Mouse (Mus musculus) right cerebral cortex, postnatal 14 days (tissue): ENCODE measurements around the gene Mctp2.

Experiments used
- DNase-seq: peaks from one replicate; pipeline ENCODE4 v3.0.0; 2022

Mctp2 gene

GRCm38 (mm10) chr7:72306382-72306841 is at the start of gene Mctp2:
Gene Mctp2 (minus strand): TSS chr7:72306608.
- peak; percentile 26 for DNase-seq

GRCm38 (mm10) chr7:72345901-72346300 is 39.5 kb upstream of the Mctp2 start:
- no peak for DNase-seq

DNA sequence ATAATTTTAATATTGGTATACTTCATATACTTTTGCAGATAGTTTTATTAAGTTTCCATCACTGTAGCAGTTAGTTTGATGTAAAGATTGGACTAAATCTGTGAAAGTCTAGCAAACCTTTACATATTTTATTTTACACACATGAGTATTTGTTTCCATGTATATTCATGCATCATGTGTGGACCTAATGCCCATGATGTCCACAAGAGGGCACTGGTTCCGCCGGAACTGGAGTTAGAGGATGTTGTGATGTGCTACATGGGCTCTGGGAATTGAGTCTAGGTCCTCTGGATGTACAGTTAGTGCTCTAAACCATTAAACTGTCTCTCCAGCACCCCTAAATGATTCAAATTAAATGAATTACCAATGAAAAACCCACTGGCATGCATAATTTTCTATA is 37.3 kb upstream of the Mctp2 start:
- DNase-seq, result no peak

GRCm38 (mm10) chr7:72342822-72343221 is 36.4 kb upstream of the Mctp2 start:
- DNase-seq, result no peak

DNA sequence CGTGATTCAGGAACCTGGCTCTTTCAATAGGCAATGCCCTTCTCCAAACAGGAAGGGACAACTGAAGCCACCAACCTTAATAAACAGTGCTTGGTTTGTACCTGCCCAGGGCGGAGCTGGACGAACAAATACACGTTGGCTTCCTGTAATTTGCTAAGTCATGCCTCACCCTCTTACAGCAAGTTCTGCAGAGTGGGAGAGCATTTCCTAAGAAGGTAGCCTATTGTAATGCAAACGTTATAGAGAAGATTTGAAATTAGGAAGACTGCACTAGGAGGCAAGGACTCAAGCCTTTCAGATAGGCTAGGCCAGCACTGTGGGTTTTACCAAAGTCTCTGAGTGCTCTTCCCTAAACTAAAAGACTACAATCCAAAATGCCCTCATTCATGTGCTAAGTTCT is 19.6 kb upstream of the Mctp2 start:
- no peak for DNase-seq

DNA sequence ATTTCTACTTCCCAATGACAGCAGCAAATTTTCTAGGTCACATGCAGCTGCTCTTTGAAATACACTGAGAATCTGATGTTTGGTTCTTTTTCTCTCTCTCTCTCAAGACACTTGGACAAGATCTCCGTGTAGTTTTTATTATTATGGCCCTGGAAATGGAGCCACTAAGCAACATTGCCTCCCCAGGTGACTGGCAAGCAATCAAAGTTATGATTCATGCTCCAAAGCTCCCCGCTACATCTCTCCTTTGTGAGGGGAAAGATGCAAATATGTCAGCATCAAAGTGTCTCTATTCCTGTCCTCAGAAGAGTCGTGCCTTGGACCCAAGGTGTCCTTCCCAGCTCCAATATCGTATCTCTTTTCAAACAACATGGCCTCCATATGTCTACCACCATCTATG is 14.5 kb upstream of the Mctp2 start:
- no peak for DNase-seq

- no peak for DNase-seq
These were observed 14.0 kb upstream of the Mctp2 start for GRCm38 (mm10) chr7:72320441-72320840.

GRCm38 (mm10) chr7:72314395-72315060 is 8.1 kb upstream of the Mctp2 start:
- DNase-seq, result no peak

GRCm38 (mm10) chr7:72313908-72314307 is 7.5 kb upstream of the Mctp2 start:
- DNase-seq, result no peak

- DNase-seq, result no peak
These were observed 5.2 kb upstream of the Mctp2 start for GRCm38 (mm10) chr7:72311582-72311981.

DNA sequence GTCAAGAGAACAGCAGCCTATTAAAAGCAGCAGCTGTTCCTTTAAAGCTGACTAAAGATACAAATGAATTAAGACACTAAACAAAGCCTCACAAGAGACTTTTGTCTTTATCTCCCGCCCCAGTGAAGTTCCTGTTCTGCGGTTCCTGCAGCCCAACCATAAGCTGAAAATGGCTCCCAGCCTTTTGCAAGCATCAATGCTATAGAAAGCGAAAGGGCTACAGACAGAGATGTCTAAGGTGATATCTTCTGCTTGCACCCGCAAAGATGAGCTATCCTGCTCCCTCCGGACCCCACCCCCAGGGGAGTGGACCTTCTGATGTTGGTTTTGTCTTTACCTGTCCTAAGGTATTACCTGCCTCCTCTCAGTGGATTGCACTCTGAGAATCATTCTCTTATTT is 1.7 kb upstream of the Mctp2 start:
- no peak for DNase-seq

DNA sequence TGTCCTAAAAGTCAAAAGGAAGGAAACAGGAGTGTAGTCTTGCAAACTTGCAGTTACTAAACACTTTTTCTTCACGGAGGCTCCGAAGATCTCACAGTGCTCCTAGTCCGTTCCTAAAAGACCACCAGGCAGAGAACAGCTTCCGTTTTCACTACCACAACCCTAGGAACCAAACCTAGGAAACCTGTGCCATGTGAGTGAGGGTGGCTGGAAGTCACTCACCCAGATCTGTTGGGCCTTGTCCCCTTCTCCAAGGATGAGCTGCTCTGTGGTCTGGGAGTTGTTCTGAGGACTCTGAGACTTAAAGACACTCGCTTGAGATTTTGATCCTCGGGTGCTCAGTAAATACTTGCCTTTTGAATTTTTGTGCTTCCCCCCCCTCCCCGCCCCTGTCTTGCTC is 439 bp upstream of the Mctp2 start:
- no peak for DNase-seq

DNA sequence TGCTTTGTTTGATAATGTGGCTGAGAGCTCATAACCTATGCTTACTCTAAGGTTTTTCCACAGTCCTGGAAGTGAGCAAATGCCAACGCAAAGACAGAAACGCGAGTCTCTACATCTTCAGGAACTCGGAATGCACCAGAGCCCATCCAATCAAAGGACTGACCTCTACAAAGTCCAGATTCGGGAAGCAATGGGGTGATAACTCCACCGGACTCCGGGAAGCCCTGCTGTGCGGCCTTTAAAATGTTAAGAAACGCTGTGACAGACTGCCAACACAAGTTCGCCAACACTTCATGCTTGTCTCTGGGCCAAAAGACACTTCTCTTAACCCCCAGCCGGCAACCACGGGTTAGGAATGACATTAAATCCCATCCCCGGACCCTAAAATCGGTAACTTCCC is 437 bp downstream of the Mctp2 start:
- no peak for DNase-seq

DNA sequence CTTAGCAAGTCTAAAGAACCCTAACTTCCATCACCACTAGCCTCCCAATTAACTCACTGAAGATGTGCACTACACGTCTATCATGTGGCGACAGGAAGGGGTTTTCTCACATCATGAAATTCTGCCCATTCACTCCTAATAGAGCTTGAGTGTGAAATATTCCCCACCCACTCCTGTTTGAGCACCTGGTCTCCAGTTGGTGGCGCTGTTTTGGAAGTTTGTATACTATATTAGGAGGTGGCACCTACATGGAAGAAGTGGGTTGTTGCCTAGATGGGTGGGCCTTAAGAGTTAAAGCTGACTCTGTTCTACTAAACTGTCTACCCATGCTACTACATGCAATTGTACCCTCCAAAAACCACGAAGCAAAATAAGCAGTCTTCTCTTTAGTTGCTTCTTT is 4.7 kb downstream of the Mctp2 start:
- DNase-seq, result no peak

- no peak for DNase-seq
These were observed 6.7 kb downstream of the Mctp2 start for GRCm38 (mm10) chr7:72299726-72300125.

GRCm38 (mm10) chr7:72297013-72297412 is 9.4 kb downstream of the Mctp2 start:
- no peak for DNase-seq

GRCm38 (mm10) chr7:72296171-72296570 is 10.2 kb downstream of the Mctp2 start:
- DNase-seq, result no peak

GRCm38 (mm10) chr7:72294886-72295285 is 11.5 kb downstream of the Mctp2 start:
- DNase-seq, result no peak

GRCm38 (mm10) chr7:72293784-72294538 is 12.4 kb downstream of the Mctp2 start:
- DNase-seq, result no peak

- DNase-seq, result no peak
These were observed 14.0 kb downstream of the Mctp2 start for GRCm38 (mm10) chr7:72292232-72292913.

- no peak for DNase-seq
These were observed 25.7 kb downstream of the Mctp2 start for GRCm38 (mm10) chr7:72280721-72281120.

- DNase-seq, result no peak
These were observed 28.0 kb downstream of the Mctp2 start for GRCm38 (mm10) chr7:72278412-72278811.

DNA sequence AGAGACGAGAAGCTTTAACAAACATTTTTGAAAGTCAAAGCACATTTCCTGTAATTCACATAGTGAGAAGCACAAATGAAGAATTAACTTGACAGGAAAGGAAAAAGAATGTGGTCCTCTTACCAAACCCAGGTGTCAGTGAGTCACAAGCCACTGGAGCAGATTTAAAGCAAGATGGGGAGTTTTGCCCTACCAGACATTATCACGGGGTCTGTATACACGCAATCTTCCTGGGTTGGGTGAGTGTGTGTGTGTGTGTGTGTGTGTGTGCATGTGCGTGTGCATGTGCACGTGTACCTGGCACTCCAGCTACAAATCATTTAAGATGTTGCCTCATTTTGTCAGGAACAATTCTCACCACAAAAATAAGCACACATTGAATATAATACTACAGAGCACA is 30.9 kb downstream of the Mctp2 start:
- DNase-seq, result no peak

- DNase-seq, result no peak
These were observed 34.9 kb downstream of the Mctp2 start for GRCm38 (mm10) chr7:72271546-72271945.
